Mouse (Mus musculus): ENCODE data around the gene Sertad4. TPM values are rescaled to one million over a fixed set of nuclear protein-coding genes. Genes with fewer than 3 reads are reported as not detected.

The Sertad4 gene
- total and polyA plus RNA-seq, 3 experiments = not detected

GRCm38 (mm10) chr1:192900913-192901312, 45.4 kb upstream of the Sertad4 start:
- no peaks in the 10 kb centered on the region for H3K9me3 ChIP-seq (replicated peaks; ENCODE audit: insufficient read depth, low read length)
- H3K9ac ChIP-seq (ENCODE audit: control insufficient read depth, low read depth, low read length, poor library complexity, severe bottlenecking) = no peak overlapping the region
- TF ChIP-seq HCFC1 (IDR thresholded peaks at IDR 0.05; ENCODE audit: low read depth, low read length) (no peak), MAFK (IDR thresholded peaks at IDR 0.05; ENCODE audit: borderline replicate concordance, low read depth, low read length) (no peak), KAT2A (conservative IDR thresholded peaks at IDR 0.05; ENCODE audit: low read depth, low read length) (no peak), POLR2AphosphoS5 (IDR thresholded peaks at IDR 0.05; ENCODE audit: borderline replicate concordance, low read depth, low read length) (no peak)
- no peak for DNase-seq (ENCODE audit: low read depth, low spot score)
- no peaks in the 10 kb centered on the region for H3K79me2 ChIP-seq (ENCODE audit: control insufficient read depth, insufficient read depth, low read length, poor library complexity)
- no peaks in the 10 kb centered on the region for H3K27me3 ChIP-seq (ENCODE audit: control insufficient read depth in 1 of 2, insufficient read depth in 2 of 2, low read length in 2 of 2)
- no peak overlapping the region for H3K4me3 ChIP-seq (ENCODE audit: control insufficient read depth in 1 of 2, insufficient read depth in 1 of 2, low read depth in 2 of 2, low read length in 2 of 2)
- no peak overlapping the region for H3K27ac ChIP-seq (ENCODE audit: control insufficient read depth, low read depth, low read length)
- H3K4me1 ChIP-seq (ENCODE audit: control insufficient read depth in 1 of 2, insufficient read depth in 2 of 2, low read length in 2 of 2) = peaks cover 4 to 5% of the 10 kb centered on the region in 2 experiments; a peak in 2 of 4 replicates
- peaks cover 0 to 2% of the 10 kb centered on the region in 2 experiments; a peak in 2 of 4 replicates for H3K36me3 ChIP-seq (ENCODE audit: control insufficient read depth in 1 of 2, insufficient read depth in 2 of 2, low read length in 2 of 2)

GRCm38 (mm10) chr1:192898742-192899141, 43.2 kb upstream of the Sertad4 start:
- no peak for TF ChIP-seq ZMIZ1 (IDR thresholded peaks at IDR 0.05; ENCODE audit: low read depth, low read length)
- TF ChIP-seq UBTF (IDR thresholded peaks at IDR 0.05; ENCODE audit: borderline replicate concordance, insufficient read depth, low read depth, low read length) = no peak
- no peak for TF ChIP-seq MYB (IDR thresholded peaks at IDR 0.05; ENCODE audit: low read depth, low read length)
- TF ChIP-seq JUND (IDR thresholded peaks at IDR 0.05; ENCODE audit: low read depth, low read length) = no peak
- TF ChIP-seq CTCF (IDR thresholded peaks at IDR 0.05 in 2 of 3, conservative IDR thresholded peaks at IDR 0.05 in 1 of 3; ENCODE audit: control insufficient read depth in 1 of 3, insufficient read depth in 1 of 3, low read depth in 2 of 3, low read length in 3 of 3, poor library complexity in 1 of 3, severe bottlenecking in 1 of 3) = no peak
- no peak for TF ChIP-seq POLR2AphosphoS5 (IDR thresholded peaks at IDR 0.05; ENCODE audit: borderline replicate concordance, low read depth, low read length)
- no peak for TF ChIP-seq CHD2 (IDR thresholded peaks at IDR 0.05; ENCODE audit: low read length)
- TF ChIP-seq USF1 (IDR thresholded peaks at IDR 0.05; ENCODE audit: low read depth, low read length) = no peak
- TF ChIP-seq HCFC1 (IDR thresholded peaks at IDR 0.05; ENCODE audit: low read depth, low read length) = no peak
- TF ChIP-seq ZNF384 (IDR thresholded peaks at IDR 0.05; ENCODE audit: low read depth, low read length) = no peak
- TF ChIP-seq MAZ (IDR thresholded peaks at IDR 0.05; ENCODE audit: low read depth, low read length) = no peak
- peaks cover 4 to 5% of the 10 kb centered on the region in 2 experiments; a peak in 2 of 4 replicates for H3K4me1 ChIP-seq (ENCODE audit: control insufficient read depth in 1 of 2, insufficient read depth in 2 of 2, low read length in 2 of 2)
- H3K4me3 ChIP-seq (ENCODE audit: control insufficient read depth in 1 of 2, insufficient read depth in 1 of 2, low read depth in 2 of 2, low read length in 2 of 2) = no peak overlapping the region
- H3K27me3 ChIP-seq (ENCODE audit: control insufficient read depth in 1 of 2, insufficient read depth in 2 of 2, low read length in 2 of 2) = no peaks in the 10 kb centered on the region
- DNase-seq (ENCODE audit: low read depth, low spot score) = no peak
- H3K36me3 ChIP-seq (ENCODE audit: control insufficient read depth in 1 of 2, insufficient read depth in 2 of 2, low read length in 2 of 2) = peaks cover 0 to 2% of the 10 kb centered on the region in 2 experiments; a peak in 2 of 4 replicates
- H3K27ac ChIP-seq (ENCODE audit: control insufficient read depth, low read depth, low read length) = no peak overlapping the region
- no peak overlapping the region for H3K9ac ChIP-seq (ENCODE audit: control insufficient read depth, low read depth, low read length, poor library complexity, severe bottlenecking)
- H3K79me2 ChIP-seq (ENCODE audit: control insufficient read depth, insufficient read depth, low read length, poor library complexity) = no peaks in the 10 kb centered on the region
- no peaks in the 10 kb centered on the region for H3K9me3 ChIP-seq (replicated peaks; ENCODE audit: insufficient read depth, low read length)

GRCm38 (mm10) chr1:192897218-192897617, 41.7 kb upstream of the Sertad4 start:
- no peaks in the 10 kb centered on the region for H3K27me3 ChIP-seq (ENCODE audit: control insufficient read depth in 1 of 2, insufficient read depth in 2 of 2, low read length in 2 of 2)
- H3K4me3 ChIP-seq (ENCODE audit: control insufficient read depth in 1 of 2, insufficient read depth in 1 of 2, low read depth in 2 of 2, low read length in 2 of 2) = no peak overlapping the region
- no peak for DNase-seq (ENCODE audit: low read depth, low spot score)
- H3K27ac ChIP-seq (ENCODE audit: control insufficient read depth, low read depth, low read length) = no peak overlapping the region
- H3K9ac ChIP-seq (ENCODE audit: control insufficient read depth, low read depth, low read length, poor library complexity, severe bottlenecking) = no peak overlapping the region
- H3K79me2 ChIP-seq (ENCODE audit: control insufficient read depth, insufficient read depth, low read length, poor library complexity) = no peaks in the 10 kb centered on the region
- peaks cover 4 to 5% of the 10 kb centered on the region in 2 experiments; a peak in 2 of 4 replicates for H3K4me1 ChIP-seq (ENCODE audit: control insufficient read depth in 1 of 2, insufficient read depth in 2 of 2, low read length in 2 of 2)
- H3K36me3 ChIP-seq (ENCODE audit: control insufficient read depth in 1 of 2, insufficient read depth in 2 of 2, low read length in 2 of 2) = peaks cover 0 to 6% of the 10 kb centered on the region in 2 experiments; a peak in 2 of 4 replicates
- no peak for TF ChIP-seq MAZ (IDR thresholded peaks at IDR 0.05; ENCODE audit: low read depth, low read length)
- TF ChIP-seq GATA1 (IDR thresholded peaks at IDR 0.05; ENCODE audit: low read depth, low read length) = no peak
- no peak for TF ChIP-seq ZMIZ1 (IDR thresholded peaks at IDR 0.05; ENCODE audit: low read depth, low read length)
- TF ChIP-seq ZKSCAN1 (IDR thresholded peaks at IDR 0.05; ENCODE audit: low read depth, low read length) = no peak
- TF ChIP-seq CHD2 (IDR thresholded peaks at IDR 0.05; ENCODE audit: low read length) = no peak
- no peak for TF ChIP-seq CTCF (IDR thresholded peaks at IDR 0.05 in 2 of 3, conservative IDR thresholded peaks at IDR 0.05 in 1 of 3; ENCODE audit: control insufficient read depth in 1 of 3, insufficient read depth in 1 of 3, low read depth in 2 of 3, low read length in 3 of 3, poor library complexity in 1 of 3, severe bottlenecking in 1 of 3)
- TF ChIP-seq HCFC1 (IDR thresholded peaks at IDR 0.05; ENCODE audit: low read depth, low read length) = no peak
- TF ChIP-seq TBP (IDR thresholded peaks at IDR 0.05; ENCODE audit: low read depth, low read length) = no peak
- TF ChIP-seq ETS1 (IDR thresholded peaks at IDR 0.05; ENCODE audit: low read depth, low read length) = no peak
- no peak for TF ChIP-seq SMC3 (IDR thresholded peaks at IDR 0.05; ENCODE audit: low read depth, low read length)
- no peak for TF ChIP-seq POLR2AphosphoS2 (IDR thresholded peaks at IDR 0.05; ENCODE audit: low read length)
- no peak for TF ChIP-seq USF1 (IDR thresholded peaks at IDR 0.05; ENCODE audit: low read depth, low read length)
- no peak for TF ChIP-seq JUND (IDR thresholded peaks at IDR 0.05; ENCODE audit: low read depth, low read length)
- TF ChIP-seq ZC3H11A (IDR thresholded peaks at IDR 0.05; ENCODE audit: low read depth, low read length) = no peak
- no peak for TF ChIP-seq MAFK (IDR thresholded peaks at IDR 0.05; ENCODE audit: borderline replicate concordance, low read depth, low read length)
- TF ChIP-seq E2F4 (IDR thresholded peaks at IDR 0.05; ENCODE audit: borderline replicate concordance, low read depth, low read length) = no peak
- TF ChIP-seq CHD1 (IDR thresholded peaks at IDR 0.05; ENCODE audit: low read depth, low read length) = no peak
- no peak for TF ChIP-seq RAD21 (IDR thresholded peaks at IDR 0.05; ENCODE audit: low read depth, low read length)
- TF ChIP-seq GABPA (IDR thresholded peaks at IDR 0.05; ENCODE audit: low read depth, low read length) = no peak
- no peaks in the 10 kb centered on the region for H3K9me3 ChIP-seq (replicated peaks; ENCODE audit: insufficient read depth, low read length)
